Mouse (Mus musculus) lung, embryonic 14.5 days (tissue): ENCODE measurements around the gene Slc38a3. TPM values are rescaled to one million over a fixed set of nuclear protein-coding genes. Genes with fewer than 3 reads are reported as not detected.

ENCODE experiments used
- ATAC-seq: fragments of 200-750 bp; cut with Nextera tagmentation; 2 replicates; pipeline ENCODE4 v1.8.0; 2017; ENCODE audit warnings: mild to moderate bottlenecking, moderate TSS enrichment, moderate library complexity; ENCODE audit not compliant: insufficient read depth
- DNase-seq: peaks from one replicate; pipeline ENCODE4 v3.0.0-alpha.2; 2015
- H3K27ac ChIP-seq: fragments of 300-500 bp; sonication (generic); 2 replicates; pipeline ENCODE4 v1.5.1; 2014; ENCODE audit warnings: low read depth, mild to moderate bottlenecking, moderate library complexity
- H3K27me3 ChIP-seq: fragments of 300-500 bp; sonication (generic); 2 replicates; pipeline ENCODE4 v1.6.1; 2014; ENCODE audit warnings: low read length, control low read depth; ENCODE audit not compliant: insufficient read depth
- H3K36me3 ChIP-seq: fragments of 300-500 bp; sonication (generic); 2 replicates; pipeline ENCODE4 v1.6.1; 2014; ENCODE audit warnings: control low read depth; ENCODE audit not compliant: insufficient read depth
- H3K4me1 ChIP-seq: fragments of 300-500 bp; sonication (generic); 2 replicates; pipeline ENCODE4 v1.6.1; 2014; ENCODE audit warnings: antibody characterized with exemption, control low read depth; ENCODE audit not compliant: insufficient read depth
- H3K4me2 ChIP-seq: fragments of 300-500 bp; sonication (generic); 2 replicates; pipeline ENCODE4 v1.6.1; 2014; ENCODE audit warnings: mild to moderate bottlenecking
- H3K4me3 ChIP-seq: fragments of 300-500 bp; sonication (generic); 2 replicates; pipeline ENCODE4 v1.5.1; 2014; ENCODE audit warnings: low read depth, low read length
- H3K9ac ChIP-seq: fragments of 300-500 bp; sonication (generic); 2 replicates; pipeline ENCODE4 v1.6.1; 2014
- H3K9me3 ChIP-seq: fragments of 300-500 bp; sonication (generic); 2 replicates; pipeline ENCODE4 v1.6.1; 2016; ENCODE audit warnings: low read depth, low read length, control low read depth
- CTCF ChIP-seq: IDR thresholded peaks from 2 replicates; pipeline ENCODE4 v1.5.1; 2016; ENCODE audit warnings: antibody characterized with exemption, low read depth
- WGBS: fragments of 180-500 bp; shearing (Covaris S2); extraction: QIAGEN DNeasy Blood & Tissue Kit; methylation state at CpG from one replicate; pipeline ENCODE4 v1.1.7; 2014; 5-methylcytosine and 5-hydroxymethylcytosine counted together
- polyA plus RNA-seq: library from polyadenylated mRNA; unstranded; fragments of >200 nt; fragmentation: Nextera tagmentation; extraction: Ambion mirVana; gene quantifications from 2 replicates; pipeline ENCODE4 v1.2.1, GENCODE M21; 2014

The Slc38a3 gene
- polyA plus RNA-seq, 1 experiment from 2014 or later: 3.6 TPM

DNA sequence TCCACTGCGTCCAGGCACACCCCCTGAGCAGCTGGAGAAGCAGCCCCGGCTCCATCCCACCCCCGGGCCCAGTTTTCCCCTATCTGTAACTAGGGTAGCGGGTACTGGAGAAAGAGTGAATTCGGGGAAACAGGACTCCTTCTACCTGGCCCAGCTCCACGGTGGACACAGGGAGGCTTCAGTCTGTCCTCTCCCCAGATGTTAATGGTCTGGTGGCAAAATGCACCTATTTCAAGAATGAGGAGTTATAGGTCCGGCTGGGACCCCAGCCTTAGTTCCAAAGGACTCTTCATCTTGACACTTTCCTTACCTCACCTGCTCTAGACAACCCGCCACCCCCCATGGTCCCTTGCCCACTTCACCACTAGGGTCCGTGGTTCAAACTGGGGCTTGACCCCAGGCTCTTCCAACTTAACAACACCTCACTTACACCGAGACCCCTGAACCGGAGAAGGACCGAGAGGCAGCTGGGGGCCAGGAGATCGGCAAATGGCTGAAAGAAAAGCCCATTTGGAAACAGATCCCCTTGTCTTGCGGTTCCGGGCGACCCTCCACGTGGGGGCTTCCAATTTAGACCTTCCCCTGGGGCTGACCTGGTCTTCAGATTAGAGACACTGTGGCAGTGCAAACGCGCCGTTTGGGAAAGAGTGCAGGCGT, 39.2 kb upstream of the Slc38a3 start:
- H3K4me1 ChIP-seq: peaks cover 22% of the 10 kb centered on the region
- 1% methylated on average over 21 of the region's 21 CpGs for WGBS
- DNase-seq (no peak), ATAC-seq (no peak)
- peak; percentile 12; the same call in 1 of the 2 replicates for TF ChIP-seq CTCF
- H3K27me3 ChIP-seq: no peaks in the 10 kb centered on the region
- H3K9me3 ChIP-seq: no peaks in the 10 kb centered on the region
- H3K27ac ChIP-seq: peak overlapping the region; percentile 81
- H3K4me2 ChIP-seq: peak overlapping the region; percentile 91
- H3K9ac ChIP-seq: peak overlapping the region; percentile 75
- peaks cover 17% of the 10 kb centered on the region; the same call in 1 of the 2 replicates for H3K36me3 ChIP-seq
- peak overlapping the region; percentile 72 for H3K4me3 ChIP-seq

- Histone ChIP-seq H3K9me3 (no peaks in the 10 kb centered on the region), H3K27ac (peak overlapping the region; percentile 81), H3K4me2 (peak overlapping the region; percentile 91), H3K4me1 (peaks cover 29% of the 10 kb centered on the region), H3K9ac (peak overlapping the region; percentile 75), H3K27me3 (no peaks in the 10 kb centered on the region), H3K36me3 (peaks cover 23% of the 10 kb centered on the region; the same call in 1 of the 2 replicates), H3K4me3 (peak overlapping the region; percentile 72)
- peak; percentile 66 for DNase-seq
- 3% methylated on average over 17 of the region's 17 CpGs for WGBS
- ATAC-seq: 0 out of 2 replicates have a peak, but pooled peaks have one; percentile 6
- TF ChIP-seq CTCF: no peak
Observed at GRCm38 (mm10) chr9:107707701-107708438, 38.5 kb upstream of the Slc38a3 start.

DNA sequence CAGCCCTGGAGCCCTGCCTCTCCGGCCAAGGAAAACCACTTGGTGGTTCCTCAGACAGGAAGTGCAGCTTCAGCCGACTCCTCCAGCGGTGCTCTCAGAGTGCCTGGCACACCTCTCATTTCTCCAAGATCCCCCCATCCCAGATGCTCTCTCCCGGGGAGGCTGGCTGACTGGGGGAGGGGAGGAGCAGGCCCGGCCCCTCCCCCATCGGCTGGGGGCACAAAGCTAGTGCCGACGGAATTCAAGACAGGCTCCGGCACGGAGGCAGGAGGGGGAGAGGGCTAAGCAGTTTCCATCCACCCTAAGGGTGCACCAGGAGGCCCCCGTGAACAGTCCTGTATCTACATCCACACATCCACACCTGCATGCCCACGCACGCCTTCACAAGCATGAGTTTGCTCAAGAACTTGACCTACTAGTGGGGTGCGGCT, 37.5 kb upstream of the Slc38a3 start:
- ATAC-seq: 0 out of 2 replicates have a peak, but pooled peaks have one; percentile 9
- 2% methylated on average over 14 of the region's 14 CpGs for WGBS
- no peaks in the 10 kb centered on the region for H3K27me3 ChIP-seq
- no peaks in the 10 kb centered on the region for H3K9me3 ChIP-seq
- H3K4me1 ChIP-seq: peaks cover 38% of the 10 kb centered on the region
- peak overlapping the region; percentile 72 for H3K4me3 ChIP-seq
- DNase-seq: peak; percentile 69
- H3K4me2 ChIP-seq: peak overlapping the region; percentile 91
- peak overlapping the region; percentile 75 for H3K9ac ChIP-seq
- H3K36me3 ChIP-seq: peaks cover 24% of the 10 kb centered on the region; the same call in 1 of the 2 replicates
- no peak for TF ChIP-seq CTCF
- H3K27ac ChIP-seq: peak overlapping the region; percentile 81

DNA sequence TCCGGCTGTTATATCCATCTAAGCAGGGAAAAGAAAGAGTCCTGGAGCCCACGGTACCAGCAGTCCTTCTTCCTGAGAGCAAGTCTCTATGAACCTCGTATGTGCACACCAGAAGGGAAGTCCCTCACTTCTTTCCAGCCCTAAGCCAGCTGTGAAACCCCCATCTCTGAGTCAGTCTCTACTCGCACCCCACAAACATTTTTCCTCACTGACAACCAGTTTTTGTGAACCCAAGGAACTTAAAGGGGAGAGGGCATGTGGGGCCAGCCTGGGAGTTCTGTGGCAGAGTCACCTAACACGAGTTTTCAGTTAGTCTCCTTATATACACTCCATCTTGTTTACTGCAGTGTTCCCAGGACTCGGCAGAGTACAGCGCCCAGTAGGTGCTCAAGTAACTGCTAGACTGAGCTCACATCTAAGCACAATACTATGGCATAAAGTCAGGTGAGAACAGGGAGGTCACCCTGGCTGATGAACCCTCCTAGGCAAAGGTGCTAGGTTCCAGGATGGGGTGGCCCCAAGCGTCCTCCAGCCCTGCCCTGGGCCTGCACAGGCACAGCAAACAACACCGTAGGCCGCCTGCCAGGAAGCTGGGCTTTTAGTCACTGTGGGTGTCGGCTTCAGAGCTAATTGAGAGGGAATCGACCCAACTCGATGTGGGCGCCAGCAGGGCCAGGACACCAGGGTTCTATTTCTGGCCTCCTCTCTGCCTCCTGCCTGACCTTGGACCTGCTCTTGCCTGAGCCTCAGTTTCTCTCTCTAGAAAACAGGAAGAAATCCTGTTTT, 34.2 kb upstream of the Slc38a3 start:
- H3K9ac ChIP-seq: 0 out of 2 replicates have a peak overlapping the region, but pooled peaks have one; percentile 27
- 46% methylated on average over 14 of the region's 14 CpGs for WGBS
- ATAC-seq (no peak), DNase-seq (no peak)
- H3K27me3 ChIP-seq: no peaks in the 10 kb centered on the region
- no peak for TF ChIP-seq CTCF
- H3K9me3 ChIP-seq: no peaks in the 10 kb centered on the region
- H3K4me1 ChIP-seq: peaks cover 70% of the 10 kb centered on the region
- H3K4me3 ChIP-seq: no peak overlapping the region
- peak overlapping the region; percentile 62; the same call in 1 of the 2 replicates for H3K27ac ChIP-seq
- no peak overlapping the region for H3K4me2 ChIP-seq
- H3K36me3 ChIP-seq: peaks cover 26% of the 10 kb centered on the region; the same call in 1 of the 2 replicates

DNA sequence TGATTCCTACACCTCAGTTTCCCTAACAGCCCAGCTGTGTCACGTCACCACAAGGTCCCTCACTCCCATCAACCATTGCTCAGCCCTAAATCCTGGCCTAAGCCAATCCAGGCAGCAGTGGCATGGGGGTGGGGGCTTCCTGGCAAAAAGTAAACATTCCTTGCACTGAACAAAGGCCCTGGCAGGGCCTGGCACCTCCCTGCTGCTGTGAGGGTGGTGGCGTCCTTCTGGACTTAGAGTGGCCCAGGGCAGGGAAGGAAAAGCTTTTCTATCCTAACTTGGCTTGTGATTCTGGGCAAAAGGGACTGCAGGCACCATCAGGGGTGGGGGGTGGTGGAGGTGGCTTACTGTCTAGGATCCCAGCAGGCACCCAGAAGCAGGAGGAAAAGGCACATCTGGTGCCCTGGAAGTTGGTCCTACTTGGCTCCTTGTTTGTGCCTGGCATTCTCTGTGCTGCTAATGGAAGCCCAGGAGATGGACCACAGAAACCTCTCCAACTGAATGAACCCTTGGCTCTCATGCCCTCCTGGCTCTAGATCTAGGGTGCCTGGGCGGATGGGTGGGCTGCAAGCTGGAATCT, 33.4 kb upstream of the Slc38a3 start:
- peak; percentile 46 for DNase-seq
- Histone ChIP-seq H3K27ac (peak overlapping the region; percentile 62), H3K4me1 (peaks cover 78% of the 10 kb centered on the region), H3K27me3 (no peaks in the 10 kb centered on the region), H3K9ac (peak overlapping the region; percentile 27; the same call in 1 of the 2 replicates), H3K9me3 (no peaks in the 10 kb centered on the region), H3K4me3 (no peak overlapping the region), H3K36me3 (peaks cover 26% of the 10 kb centered on the region; the same call in 1 of the 2 replicates), H3K4me2 (no peak overlapping the region)
- 53% methylated on average over 3 of the region's 3 CpGs for WGBS
- TF ChIP-seq CTCF: no peak
- ATAC-seq: no peak

- WGBS: 30% methylated on average over 12 of the region's 12 CpGs
- DNase-seq: peak; percentile 64
- H3K4me2 ChIP-seq: no peak overlapping the region
Observed at GRCm38 (mm10) chr9:107701594-107701993, 32.3 kb upstream of the Slc38a3 start.

More at GRCm38 (mm10) chr9:107701594-107701993, 32.3 kb upstream of the Slc38a3 start:
- no peak; the same call in 1 of the 2 replicates for ATAC-seq
- peaks cover 26% of the 10 kb centered on the region; the same call in 1 of the 2 replicates for H3K36me3 ChIP-seq
- no peak overlapping the region; the same call in 1 of the 2 replicates for H3K27ac ChIP-seq
- peaks cover 80% of the 10 kb centered on the region for H3K4me1 ChIP-seq
- no peak for TF ChIP-seq CTCF
- H3K4me3 ChIP-seq: no peak overlapping the region
- no peaks in the 10 kb centered on the region for H3K27me3 ChIP-seq
- no peaks in the 10 kb centered on the region for H3K9me3 ChIP-seq
- no peak overlapping the region for H3K9ac ChIP-seq
